Mouse (Mus musculus): ENCODE results near the gene Gm6583. TPM values are rescaled to one million over a fixed set of nuclear protein-coding genes. Genes with fewer than 3 reads are reported as not detected.

The Gm6583 gene
- polyA plus RNA-seq, 1 experiment from 2014 or later: 0.42 TPM

DNA sequence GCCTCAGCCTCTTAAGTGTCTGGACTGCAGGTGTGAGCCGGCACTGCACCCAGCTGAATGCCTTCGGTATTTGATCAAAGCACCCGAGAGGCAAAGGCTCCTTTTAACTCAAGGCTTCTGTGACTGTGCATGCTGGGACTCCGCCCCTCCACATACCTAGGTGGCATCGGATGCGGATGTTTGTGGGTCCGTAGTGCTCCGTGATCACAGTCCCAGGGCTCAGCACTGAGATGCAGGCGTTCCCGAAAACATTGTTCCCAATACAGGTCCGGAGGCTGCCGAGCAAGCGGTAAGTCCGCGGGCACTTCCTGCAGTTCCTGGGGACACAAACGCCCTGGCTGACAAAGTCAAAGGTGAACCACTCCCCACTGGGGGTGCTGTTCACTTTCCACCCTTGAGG is 35.2 kb upstream of the Gm6583 start:
- Histone ChIP-seq H3K9me3 (ENCODE audit: control insufficient read depth, low read depth, low read length) (no peaks in the 10 kb centered on the region), H3K27ac (ENCODE audit: low read length) (no peak overlapping the region), H3K27me3 (ENCODE audit: control insufficient read depth, insufficient read depth, low read length) (no peaks in the 10 kb centered on the region), H3K9ac (replicated peaks; ENCODE audit: low read depth, low read length) (no peak overlapping the region), H3K4me1 (ENCODE audit: control insufficient read depth, insufficient read depth, low read length) (no peaks in the 10 kb centered on the region), H3K4me3 (ENCODE audit: low read depth, low read length) (no peak overlapping the region), H3K4me2 (replicated peaks; ENCODE audit: low read depth, low read length) (no peak overlapping the region), H3K36me3 (ENCODE audit: control insufficient read depth, insufficient read depth, low read length) (peaks cover 2% of the 10 kb centered on the region; the same call in 1 of the 2 replicates)
- WGBS: 51% methylated on average over 16 of the region's 16 CpGs
- no peak for ATAC-seq (ENCODE audit: insufficient number of reproducible peaks, insufficient read depth, low FRiP score, low read depth)

- ATAC-seq (ENCODE audit: insufficient number of reproducible peaks, insufficient read depth, low FRiP score, low read depth): no peak
- Histone ChIP-seq H3K4me2 (replicated peaks; ENCODE audit: low read depth, low read length) (no peak overlapping the region), H3K9ac (replicated peaks; ENCODE audit: low read depth, low read length) (no peak overlapping the region), H3K4me1 (ENCODE audit: control insufficient read depth, insufficient read depth, low read length) (no peaks in the 10 kb centered on the region), H3K4me3 (ENCODE audit: low read depth, low read length) (no peak overlapping the region), H3K9me3 (ENCODE audit: control insufficient read depth, low read depth, low read length) (no peaks in the 10 kb centered on the region), H3K27me3 (ENCODE audit: control insufficient read depth, insufficient read depth, low read length) (no peaks in the 10 kb centered on the region), H3K36me3 (ENCODE audit: control insufficient read depth, insufficient read depth, low read length) (peaks cover 2% of the 10 kb centered on the region; the same call in 1 of the 2 replicates), H3K27ac (ENCODE audit: low read length) (no peak overlapping the region)
- 84% methylated on average over 9 of the region's 9 CpGs for WGBS
Measured at GRCm38 (mm10) chr5:112389352-112389751, 33.5 kb upstream of the Gm6583 start.

GRCm38 (mm10) chr5:112385973-112386372 is 30.1 kb upstream of the Gm6583 start:
- 0 out of 2 replicates have a peak, but pooled peaks have one; percentile 46 for ATAC-seq (ENCODE audit: insufficient number of reproducible peaks, insufficient read depth, low FRiP score, low read depth)
- H3K4me2 ChIP-seq (replicated peaks; ENCODE audit: low read depth, low read length): no peak overlapping the region
- no peaks in the 10 kb centered on the region for H3K27me3 ChIP-seq (ENCODE audit: control insufficient read depth, insufficient read depth, low read length)
- WGBS: 65% methylated on average over 2 of the region's 2 CpGs
- no peak overlapping the region for H3K4me3 ChIP-seq (ENCODE audit: low read depth, low read length)
- no peak overlapping the region for H3K27ac ChIP-seq (ENCODE audit: low read length)
- no peaks in the 10 kb centered on the region for H3K9me3 ChIP-seq (ENCODE audit: control insufficient read depth, low read depth, low read length)
- peaks cover 2% of the 10 kb centered on the region; the same call in 1 of the 2 replicates for H3K36me3 ChIP-seq (ENCODE audit: control insufficient read depth, insufficient read depth, low read length)
- no peak overlapping the region for H3K9ac ChIP-seq (replicated peaks; ENCODE audit: low read depth, low read length)
- H3K4me1 ChIP-seq (ENCODE audit: control insufficient read depth, insufficient read depth, low read length): no peaks in the 10 kb centered on the region

DNA sequence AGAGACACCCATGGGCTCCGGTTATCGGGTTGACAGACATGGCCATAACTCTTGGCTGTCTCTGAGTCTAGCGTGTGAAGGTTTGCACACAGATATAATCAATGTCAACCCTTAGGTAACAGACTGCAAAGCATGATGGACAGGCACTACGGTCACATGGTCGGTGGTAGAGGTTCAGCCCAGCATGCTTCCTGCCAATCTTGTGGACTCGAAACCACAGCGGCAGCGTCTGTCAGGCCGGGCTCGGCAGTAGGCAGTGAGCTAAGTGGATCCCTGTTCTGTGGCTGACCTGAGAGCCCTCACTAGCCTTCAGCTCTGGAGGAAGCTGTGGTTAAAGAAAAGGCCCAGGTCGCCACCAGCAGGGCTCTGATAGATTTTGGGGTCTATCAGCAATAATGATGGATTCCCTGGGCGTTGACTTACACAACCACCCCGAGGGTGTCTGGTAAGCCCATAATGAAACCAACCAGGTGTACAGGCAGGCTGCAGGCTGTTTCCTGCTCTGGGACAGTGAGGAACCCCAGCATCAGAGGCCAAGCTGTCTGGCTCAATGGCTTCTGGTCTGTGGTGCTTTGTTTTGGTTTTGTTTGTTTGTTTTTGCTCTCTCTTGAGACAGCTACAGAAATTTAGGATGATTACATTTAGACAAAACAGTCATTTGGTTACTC is 29.1 kb upstream of the Gm6583 start:
- no peak for ATAC-seq (ENCODE audit: insufficient number of reproducible peaks, insufficient read depth, low FRiP score, low read depth)
- WGBS: 87% methylated on average over 13 of the region's 13 CpGs

GRCm38 (mm10) chr5:112382641-112383330 is 27.0 kb upstream of the Gm6583 start:
- H3K9ac ChIP-seq (replicated peaks; ENCODE audit: low read depth, low read length): no peak overlapping the region
- ATAC-seq (ENCODE audit: insufficient number of reproducible peaks, insufficient read depth, low FRiP score, low read depth): no peak
- 34% methylated on average over 17 of the region's 17 CpGs for WGBS
- no peak overlapping the region for H3K4me2 ChIP-seq (replicated peaks; ENCODE audit: low read depth, low read length)
- no peaks in the 10 kb centered on the region; the same call in 1 of the 2 replicates for H3K36me3 ChIP-seq (ENCODE audit: control insufficient read depth, insufficient read depth, low read length)
- no peak overlapping the region for H3K4me3 ChIP-seq (ENCODE audit: low read depth, low read length)
- H3K27ac ChIP-seq (ENCODE audit: low read length): no peak overlapping the region
- H3K4me1 ChIP-seq (ENCODE audit: control insufficient read depth, insufficient read depth, low read length): no peaks in the 10 kb centered on the region
- no peaks in the 10 kb centered on the region for H3K9me3 ChIP-seq (ENCODE audit: control insufficient read depth, low read depth, low read length)
- no peaks in the 10 kb centered on the region for H3K27me3 ChIP-seq (ENCODE audit: control insufficient read depth, insufficient read depth, low read length)

More for the DNA sequence above, 29.1 kb upstream of the Gm6583 start:
- H3K4me1 ChIP-seq (ENCODE audit: control insufficient read depth, insufficient read depth, low read length): no peaks in the 10 kb centered on the region
- H3K9me3 ChIP-seq (ENCODE audit: control insufficient read depth, low read depth, low read length): no peaks in the 10 kb centered on the region
- no peak overlapping the region for H3K9ac ChIP-seq (replicated peaks; ENCODE audit: low read depth, low read length)
- no peaks in the 10 kb centered on the region for H3K27me3 ChIP-seq (ENCODE audit: control insufficient read depth, insufficient read depth, low read length)
- H3K36me3 ChIP-seq (ENCODE audit: control insufficient read depth, insufficient read depth, low read length): peaks cover 2% of the 10 kb centered on the region; the same call in 1 of the 2 replicates
- H3K4me3 ChIP-seq (ENCODE audit: low read depth, low read length): no peak overlapping the region
- H3K27ac ChIP-seq (ENCODE audit: low read length): no peak overlapping the region
- H3K4me2 ChIP-seq (replicated peaks; ENCODE audit: low read depth, low read length): no peak overlapping the region

GRCm38 (mm10) chr5:112382042-112382441 is 26.2 kb upstream of the Gm6583 start:
- Histone ChIP-seq H3K27me3 (ENCODE audit: control insufficient read depth, insufficient read depth, low read length) (no peaks in the 10 kb centered on the region), H3K27ac (ENCODE audit: low read length) (no peak overlapping the region)

GRCm38 (mm10) chr5:112381154-112381553 is 25.3 kb upstream of the Gm6583 start:
- ATAC-seq (ENCODE audit: insufficient number of reproducible peaks, insufficient read depth, low FRiP score, low read depth): no peak
- Histone ChIP-seq H3K27me3 (ENCODE audit: control insufficient read depth, insufficient read depth, low read length) (no peaks in the 10 kb centered on the region), H3K9ac (replicated peaks; ENCODE audit: low read depth, low read length) (no peak overlapping the region), H3K4me2 (replicated peaks; ENCODE audit: low read depth, low read length) (no peak overlapping the region), H3K36me3 (ENCODE audit: control insufficient read depth, insufficient read depth, low read length) (peaks cover 4% of the 10 kb centered on the region), H3K4me1 (ENCODE audit: control insufficient read depth, insufficient read depth, low read length) (no peaks in the 10 kb centered on the region), H3K9me3 (ENCODE audit: control insufficient read depth, low read depth, low read length) (no peaks in the 10 kb centered on the region), H3K27ac (ENCODE audit: low read length) (no peak overlapping the region), H3K4me3 (ENCODE audit: low read depth, low read length) (no peak overlapping the region)
- 82% methylated on average over 11 of the region's 11 CpGs for WGBS

More at GRCm38 (mm10) chr5:112382042-112382441, 26.2 kb upstream of the Gm6583 start:
- ATAC-seq (ENCODE audit: insufficient number of reproducible peaks, insufficient read depth, low FRiP score, low read depth): no peak
- Histone ChIP-seq H3K4me3 (ENCODE audit: low read depth, low read length) (no peak overlapping the region), H3K4me2 (replicated peaks; ENCODE audit: low read depth, low read length) (no peak overlapping the region), H3K9me3 (ENCODE audit: control insufficient read depth, low read depth, low read length) (no peaks in the 10 kb centered on the region), H3K4me1 (ENCODE audit: control insufficient read depth, insufficient read depth, low read length) (no peaks in the 10 kb centered on the region), H3K9ac (replicated peaks; ENCODE audit: low read depth, low read length) (no peak overlapping the region), H3K36me3 (ENCODE audit: control insufficient read depth, insufficient read depth, low read length) (peaks cover 3% of the 10 kb centered on the region)
- WGBS: 55% methylated on average over 9 of the region's 9 CpGs

- no peak overlapping the region for H3K9ac ChIP-seq (replicated peaks; ENCODE audit: low read depth, low read length)
- no peaks in the 10 kb centered on the region for H3K27me3 ChIP-seq (ENCODE audit: control insufficient read depth, insufficient read depth, low read length)
- H3K27ac ChIP-seq (ENCODE audit: low read length): no peak overlapping the region
- H3K4me1 ChIP-seq (ENCODE audit: control insufficient read depth, insufficient read depth, low read length): no peaks in the 10 kb centered on the region
- H3K4me2 ChIP-seq (replicated peaks; ENCODE audit: low read depth, low read length): no peak overlapping the region
- no peak overlapping the region for H3K4me3 ChIP-seq (ENCODE audit: low read depth, low read length)
- peaks cover 14% of the 10 kb centered on the region for H3K36me3 ChIP-seq (ENCODE audit: control insufficient read depth, insufficient read depth, low read length)
- 71% methylated on average over 6 of the region's 6 CpGs for WGBS
- no peaks in the 10 kb centered on the region for H3K9me3 ChIP-seq (ENCODE audit: control insufficient read depth, low read depth, low read length)
- ATAC-seq (ENCODE audit: insufficient number of reproducible peaks, insufficient read depth, low FRiP score, low read depth): no peak
Measured at GRCm38 (mm10) chr5:112378716-112379115, 22.9 kb upstream of the Gm6583 start.
